Mouse (Mus musculus): Measurements from ENCODE around the gene Dmrtb1. TPM values are rescaled to one million over a fixed set of nuclear protein-coding genes. Genes with fewer than 3 reads are reported as not detected.

Gene Dmrtb1
- total RNA-seq (2021) (not detected), polyA plus RNA-seq (2012; rRNA removed) (not detected in 2 replicates)
- long read RNA-seq = 0 reads

GRCm38 (mm10) chr4:107684130-107684529 lies at the start of gene Dmrtb1:
Gene Dmrtb1 (minus strand): TSS chr4:107684230.
- no peak for DNase-seq

DNA sequence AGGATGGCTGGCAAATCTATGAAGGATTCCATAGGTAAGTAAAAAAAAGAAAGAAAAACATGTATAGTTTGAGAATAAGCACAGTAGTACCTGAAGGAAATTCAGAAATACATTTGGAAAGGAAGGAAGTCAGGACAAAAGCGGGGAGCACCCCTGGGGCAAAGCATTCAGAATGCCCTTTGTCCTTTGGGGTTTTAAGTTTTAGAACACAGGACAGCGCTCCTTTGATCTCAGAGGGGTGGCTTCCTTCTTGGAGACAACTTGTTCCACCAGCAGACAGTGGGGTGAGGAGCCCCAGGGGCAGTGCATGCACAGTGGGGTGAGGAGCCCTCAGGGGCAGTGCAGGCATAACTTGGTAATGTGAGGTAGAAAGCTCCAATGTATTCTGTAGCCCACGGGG lies 49.6 kb upstream of the Dmrtb1 start:
- DNase-seq = no peak

- no peak for DNase-seq
These were observed 48.6 kb upstream of the Dmrtb1 start for GRCm38 (mm10) chr4:107732624-107733023.

DNA sequence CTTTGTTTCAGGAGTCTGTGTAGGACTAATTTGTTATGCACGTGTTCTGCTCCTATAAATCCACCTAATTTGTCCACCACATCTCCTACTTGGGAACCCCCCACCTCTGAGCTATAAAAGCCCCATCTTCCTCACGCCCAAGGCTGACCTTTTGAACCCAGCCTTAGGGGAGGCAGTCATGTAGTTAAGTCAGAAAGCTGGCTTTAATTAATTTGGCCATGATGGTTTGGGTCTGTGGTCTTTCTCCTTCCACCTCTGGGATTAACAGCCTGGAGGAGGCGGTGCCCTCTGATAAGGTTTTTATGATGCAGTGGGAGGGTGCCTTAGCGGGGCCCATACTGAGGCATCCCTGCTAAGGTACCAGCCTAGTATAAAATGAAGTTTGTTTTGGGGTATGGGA lies 48.2 kb upstream of the Dmrtb1 start:
- DNase-seq = no peak

- no peak for DNase-seq
These were observed 47.0 kb upstream of the Dmrtb1 start for GRCm38 (mm10) chr4:107731088-107731465.

DNA sequence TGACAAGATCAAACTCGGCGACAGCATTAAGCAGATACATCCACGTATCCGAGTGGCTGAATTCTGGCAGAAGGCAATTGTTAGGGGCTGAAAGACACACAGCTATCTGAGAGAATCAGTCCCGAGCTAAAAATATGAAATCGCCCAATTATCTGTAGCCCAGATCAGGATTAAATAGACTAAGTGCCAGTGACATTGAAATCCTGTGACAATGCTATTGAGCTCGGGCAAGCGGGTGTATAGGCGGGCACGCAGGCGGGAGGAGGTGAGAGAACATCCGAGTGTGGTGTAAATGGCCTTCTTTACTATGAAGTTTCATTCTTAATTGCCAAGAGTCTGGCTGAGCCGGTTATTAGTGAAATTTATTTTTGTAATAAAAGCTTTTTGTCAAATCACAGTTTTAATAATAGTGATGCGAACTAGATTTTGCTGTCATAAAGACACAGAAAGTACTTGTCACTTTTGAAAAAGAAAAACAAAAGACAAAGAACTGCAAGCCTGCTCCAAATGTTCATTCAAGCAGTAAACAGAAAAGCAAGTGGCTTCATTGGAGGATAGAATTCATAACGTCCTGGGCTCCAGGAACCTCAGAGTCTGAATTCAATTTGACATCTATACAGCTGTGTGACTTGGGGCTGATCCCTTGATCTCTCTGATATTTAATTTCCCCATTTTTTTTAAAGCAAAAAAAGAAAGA lies 46.5 kb upstream of the Dmrtb1 start:
- no peak for DNase-seq

GRCm38 (mm10) chr4:107725432-107725831 lies 41.4 kb upstream of the Dmrtb1 start:
- DNase-seq = no peak

- no peak for DNase-seq
These were observed 36.2 kb upstream of the Dmrtb1 start for GRCm38 (mm10) chr4:107720043-107720830.

DNA sequence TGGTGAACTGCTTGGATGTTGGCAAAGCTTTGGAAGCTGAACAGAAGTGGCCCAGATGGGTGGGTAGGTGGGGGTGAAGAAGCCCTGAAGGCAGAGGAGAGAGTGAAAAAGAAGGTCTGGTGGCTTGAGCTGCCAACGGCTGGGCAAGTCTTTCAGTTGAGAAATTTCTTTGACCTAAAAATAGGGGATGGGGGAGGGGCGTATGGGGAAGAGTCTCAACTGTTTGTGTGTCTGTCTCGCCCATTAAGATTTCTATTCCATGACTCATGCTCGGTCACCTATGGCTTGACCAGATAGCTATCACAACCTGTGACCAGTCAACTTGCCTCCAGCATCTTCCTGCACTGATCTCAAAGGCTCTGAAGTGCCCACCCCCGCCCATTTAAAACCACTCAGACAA lies 35.1 kb upstream of the Dmrtb1 start:
- no peak for DNase-seq

DNA sequence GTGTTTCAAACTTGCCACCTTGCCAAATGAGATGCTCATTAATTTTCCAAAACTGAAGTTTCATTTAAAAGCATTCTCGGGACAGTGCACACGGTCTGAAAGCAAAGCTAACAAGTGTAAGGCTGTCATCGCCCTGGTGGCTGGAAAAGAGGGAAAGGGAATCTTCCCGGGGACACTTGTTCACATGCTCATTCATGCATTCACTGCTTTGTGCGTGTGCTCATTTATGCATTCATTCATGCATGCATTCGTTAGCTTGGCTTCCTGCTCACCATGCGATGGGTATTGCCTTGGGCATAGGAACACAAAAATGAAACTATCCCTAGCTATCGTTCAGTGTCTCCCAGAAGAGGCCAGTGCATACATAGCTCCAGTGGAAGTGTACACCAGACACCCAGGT lies 34.7 kb upstream of the Dmrtb1 start:
- no peak for DNase-seq

DNA sequence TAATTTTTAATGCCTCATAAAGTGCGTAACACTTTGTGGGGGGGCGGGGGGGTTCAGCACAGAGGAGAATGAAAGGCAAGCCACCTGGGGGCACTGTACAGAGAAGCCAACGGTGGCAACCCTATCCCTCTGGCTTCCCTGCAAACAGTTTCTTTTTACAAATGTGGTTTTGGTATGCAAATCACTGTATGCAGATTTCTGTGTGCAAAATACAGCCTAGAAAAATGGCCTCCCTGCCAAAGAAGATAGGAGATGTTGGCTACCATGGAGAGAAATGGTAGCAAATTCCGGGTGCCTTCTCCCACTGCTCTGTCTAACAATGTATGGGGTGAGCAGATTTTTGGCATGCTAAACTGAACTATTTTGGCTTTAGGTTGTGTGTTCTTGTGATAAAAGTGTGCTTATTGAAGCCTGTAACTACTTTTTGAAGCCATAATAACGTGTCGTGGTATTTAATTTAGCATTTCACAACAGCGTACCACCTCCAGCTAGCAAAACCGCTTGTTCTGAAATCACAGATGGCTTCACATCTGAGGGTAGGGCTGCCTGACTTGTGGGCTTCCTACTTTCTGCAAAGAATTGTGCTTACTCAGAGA lies 33.8 kb upstream of the Dmrtb1 start:
- no peak for DNase-seq

- DNase-seq = no peak
These were observed 32.8 kb upstream of the Dmrtb1 start for GRCm38 (mm10) chr4:107716754-107717299.

- DNase-seq = no peak
These were observed 22.9 kb upstream of the Dmrtb1 start for GRCm38 (mm10) chr4:107706884-107707283.

GRCm38 (mm10) chr4:107704185-107704584 lies 20.2 kb upstream of the Dmrtb1 start:
- DNase-seq = no peak

- no peak for DNase-seq
These were observed 17.6 kb upstream of the Dmrtb1 start for GRCm38 (mm10) chr4:107701679-107702078.

DNA sequence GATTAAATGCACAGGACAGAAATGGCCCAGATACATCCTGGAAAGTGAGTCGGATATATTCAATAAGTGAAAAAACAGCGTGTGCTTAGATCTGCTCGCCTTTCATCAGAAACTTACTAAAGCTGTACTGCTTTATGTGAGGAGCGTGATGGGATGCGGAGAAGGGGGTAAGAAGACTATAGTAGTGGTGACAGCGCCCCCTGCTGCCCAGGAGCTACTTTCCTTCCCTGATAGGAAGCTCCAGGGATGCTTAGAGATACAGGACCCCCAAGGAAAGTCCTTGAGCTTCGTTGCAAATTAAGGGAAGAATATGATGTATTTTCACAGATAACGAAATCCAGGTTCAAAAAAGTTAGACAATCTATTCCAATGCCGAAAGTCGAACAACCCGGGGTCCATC lies 17.1 kb upstream of the Dmrtb1 start:
- peak; percentile 10 for DNase-seq

DNA sequence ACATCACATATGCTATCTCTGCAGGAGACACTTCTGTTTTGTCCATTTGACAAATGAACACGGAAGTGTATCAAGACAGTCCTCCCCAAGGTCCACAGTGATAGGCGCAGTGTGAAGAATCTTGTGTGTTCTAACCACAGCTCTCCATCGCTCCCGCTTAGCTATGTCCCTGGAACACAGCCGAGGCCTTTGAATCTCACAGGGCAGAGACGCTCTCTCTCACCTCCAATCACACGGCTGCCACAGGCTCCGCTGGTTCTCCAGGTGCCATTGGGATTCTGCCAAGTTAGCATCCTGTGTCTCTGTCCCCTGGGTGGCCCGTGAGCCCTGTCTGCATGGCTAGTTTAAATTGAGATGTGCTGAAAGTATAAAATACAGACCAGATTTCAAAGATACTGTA lies 15.2 kb upstream of the Dmrtb1 start:
- DNase-seq = no peak

DNA sequence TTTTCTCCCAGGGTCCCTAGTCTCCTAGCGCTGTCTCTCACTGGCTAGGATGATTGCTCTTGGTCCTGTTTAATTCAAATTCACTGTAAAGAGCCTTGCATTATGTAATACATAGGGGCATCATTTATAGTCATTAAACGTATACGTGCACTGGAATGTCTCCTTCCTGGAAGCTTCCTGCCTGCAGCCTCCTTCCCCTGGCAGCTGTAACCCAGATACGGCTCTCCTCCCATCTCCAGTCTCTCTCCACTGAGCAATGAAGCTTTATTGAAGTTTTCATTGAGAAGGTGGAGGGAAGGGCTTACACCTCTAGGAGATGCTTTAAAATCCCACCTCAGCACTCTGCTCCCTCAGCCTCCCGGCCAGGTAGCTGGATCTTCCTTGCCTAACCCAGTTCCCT lies 9.8 kb upstream of the Dmrtb1 start:
- no peak for DNase-seq

DNA sequence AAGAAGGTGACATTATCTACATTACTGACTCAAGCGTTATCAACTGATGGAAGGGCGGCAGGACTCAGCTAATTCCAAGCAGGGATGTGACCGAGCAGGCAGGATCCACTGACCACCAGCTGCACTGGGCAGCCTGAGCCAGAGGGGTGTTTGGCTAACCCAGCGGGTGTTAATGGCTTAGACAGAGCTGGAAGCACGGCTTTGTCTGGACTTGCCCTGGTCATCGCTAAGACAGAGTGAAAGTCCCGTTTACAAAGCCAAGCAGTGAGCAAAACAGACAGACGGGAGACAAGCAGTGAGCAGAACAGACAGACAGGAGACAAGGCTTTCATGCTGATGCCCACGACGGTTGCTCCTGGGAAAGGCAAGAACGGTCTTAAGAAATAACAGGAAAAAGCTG lies 4.2 kb upstream of the Dmrtb1 start:
- DNase-seq = no peak

GRCm38 (mm10) chr4:107687127-107687526 lies 3.1 kb upstream of the Dmrtb1 start:
- DNase-seq = no peak

DNA sequence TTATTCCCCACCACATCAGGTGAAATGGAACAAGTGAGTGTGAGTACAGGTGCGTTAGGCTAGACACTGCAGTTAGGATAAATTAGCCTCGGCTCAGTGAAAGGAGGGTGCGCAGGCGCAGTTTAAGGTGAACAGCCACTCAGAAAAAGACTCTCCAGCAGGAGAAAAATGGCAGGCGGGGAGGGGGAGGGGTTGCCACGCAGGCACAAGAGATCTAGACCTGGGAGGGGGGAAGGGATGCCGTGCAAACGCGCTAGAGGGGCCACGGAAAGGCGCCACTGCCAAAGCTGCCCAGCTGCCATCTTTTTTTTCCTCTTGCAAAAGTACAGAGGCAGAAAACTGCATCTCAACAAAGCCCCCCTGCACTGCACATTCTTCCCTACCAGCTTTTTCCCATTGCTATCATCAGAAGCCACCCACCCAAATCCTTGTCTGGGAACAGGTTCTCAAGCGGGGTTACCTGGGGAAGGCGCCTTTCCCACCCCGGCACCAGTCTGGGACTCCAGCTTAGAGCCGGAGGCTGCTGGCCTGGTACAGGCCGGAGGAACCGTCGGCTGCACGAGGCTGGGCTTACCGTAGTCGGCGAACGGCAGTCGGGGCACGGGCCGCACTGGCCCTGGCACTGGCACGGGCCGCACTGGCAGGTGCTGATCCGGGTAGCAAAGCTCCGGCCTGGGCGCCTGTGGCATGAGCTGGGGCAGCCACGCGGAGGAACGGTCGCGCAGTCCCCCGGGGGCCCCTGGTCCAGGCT lies 849 bp downstream of the Dmrtb1 start:
- DNase-seq = no peak

All from adrenal gland, adult 2 months (tissue).